Mouse (Mus musculus) midbrain, embryonic 15.5 days (tissue): ENCODE data around the gene Zfand2a. TPM values are rescaled to one million over a fixed set of nuclear protein-coding genes. Genes with fewer than 3 reads are reported as not detected.

ENCODE experiments used
- ATAC-seq: fragments of 200-750 bp; cut with Nextera tagmentation; replicated peaks from 2 replicates; pipeline ENCODE4 v1.8.0; 2017; ENCODE audit warnings: moderate TSS enrichment
- H3K27ac ChIP-seq: fragments of 300-500 bp; sonication (generic); 2 replicates; pipeline ENCODE4 v1.5.1; 2015; ENCODE audit warnings: mild to moderate bottlenecking, inconsistent platforms
- H3K27me3 ChIP-seq: fragments of 300-500 bp; sonication (generic); replicated peaks from 2 replicates; pipeline ENCODE4 v1.6.1; 2015; ENCODE audit warnings: inconsistent platforms
- H3K36me3 ChIP-seq: fragments of 300-500 bp; sonication (generic); replicated peaks from 2 replicates; pipeline ENCODE4 v1.6.1; 2015; ENCODE audit warnings: inconsistent platforms
- H3K4me1 ChIP-seq: fragments of 300-500 bp; sonication (generic); 2 replicates; pipeline ENCODE4 v1.6.1; 2015; ENCODE audit warnings: inconsistent platforms
- H3K4me2 ChIP-seq: fragments of 300-500 bp; sonication (generic); 2 replicates; pipeline ENCODE4 v1.6.1; 2015; ENCODE audit warnings: inconsistent platforms, mild to moderate bottlenecking, moderate library complexity
- H3K4me3 ChIP-seq: fragments of 300-500 bp; sonication (generic); 2 replicates; pipeline ENCODE4 v1.5.1; 2015; ENCODE audit warnings: mild to moderate bottlenecking, inconsistent platforms
- H3K9ac ChIP-seq: fragments of 300-500 bp; sonication (generic); 2 replicates; pipeline ENCODE4 v1.6.1; 2015; ENCODE audit warnings: mild to moderate bottlenecking, inconsistent platforms
- H3K9me3 ChIP-seq: fragments of 300-500 bp; sonication (generic); 2 replicates; pipeline ENCODE4 v1.6.1; 2016; ENCODE audit warnings: inconsistent platforms
- WGBS: fragments of 180-500 bp; shearing (Covaris S2); methylation state at CpG from one replicate; pipeline ENCODE4 v1.1.7; 2015; ENCODE audit warnings: mixed read lengths; 5-methylcytosine and 5-hydroxymethylcytosine counted together
- polyA plus RNA-seq: library from polyadenylated mRNA; unstranded; fragments of >200 nt; fragmentation: Nextera tagmentation; extraction: Ambion mirVana; gene quantifications from 2 replicates; pipeline ENCODE4 v1.2.1, GENCODE M21; 2015

Zfand2a gene
- polyA plus RNA-seq, 1 experiment from 2014 or later, result 24.2 TPM

GRCm38 (mm10) chr5:139460384-139461067 lies 23.8 kb downstream of the Zfand2a start, which contains the start of gene 3110082I17Rik:
TSS of gene 3110082I17Rik (minus strand) at chr5:139460527.
- peak; percentile 99 for ATAC-seq
- Histone ChIP-seq H3K9me3 (no peaks in the 10 kb centered on the region), H3K4me3 (peak within 1 kb of the TSS; percentile 81), H3K9ac (peak within 1 kb of the TSS; percentile 57), H3K27me3 (no peaks in the 10 kb centered on the region), H3K36me3 (no peaks in the 10 kb centered on the region), H3K27ac (no peak within 1 kb of the TSS), H3K4me2 (peak within 1 kb of the TSS; percentile 79), H3K4me1 (peaks cover 15% of the 10 kb centered on the region)
- WGBS, result 3% methylated on average over 42 of the region's 42 CpGs

DNA sequence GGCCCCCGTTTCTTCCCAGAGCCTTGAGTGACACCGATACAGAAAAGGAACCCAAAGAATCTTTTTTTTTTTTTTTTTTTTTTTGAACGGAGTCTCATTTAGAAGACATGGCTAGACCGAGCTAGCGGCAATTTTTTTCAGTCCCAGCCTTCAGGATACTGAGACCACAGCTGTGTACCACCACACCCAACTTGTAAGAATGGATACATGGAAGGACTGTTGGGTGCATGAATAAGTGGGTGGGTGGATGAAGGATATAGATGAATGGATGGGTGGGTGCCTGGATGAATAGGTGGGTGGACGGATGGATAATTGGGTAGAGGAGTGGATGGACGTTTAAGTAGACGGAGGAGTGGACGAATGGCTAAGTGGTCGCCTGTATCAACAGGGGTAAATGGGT lies 24.4 kb downstream of the Zfand2a start:
- Histone ChIP-seq H3K4me2 (peak overlapping the region; percentile 79), H3K36me3 (no peaks in the 10 kb centered on the region; the same call in 1 of the 2 replicates), H3K9me3 (no peaks in the 10 kb centered on the region), H3K9ac (peak overlapping the region; percentile 57), H3K27me3 (no peaks in the 10 kb centered on the region), H3K4me1 (peaks cover 15% of the 10 kb centered on the region), H3K4me3 (peak overlapping the region; percentile 81), H3K27ac (no peak overlapping the region)
- WGBS, result 8% methylated on average over 10 of the region's 10 CpGs
- ATAC-seq, result peak; percentile 56

DNA sequence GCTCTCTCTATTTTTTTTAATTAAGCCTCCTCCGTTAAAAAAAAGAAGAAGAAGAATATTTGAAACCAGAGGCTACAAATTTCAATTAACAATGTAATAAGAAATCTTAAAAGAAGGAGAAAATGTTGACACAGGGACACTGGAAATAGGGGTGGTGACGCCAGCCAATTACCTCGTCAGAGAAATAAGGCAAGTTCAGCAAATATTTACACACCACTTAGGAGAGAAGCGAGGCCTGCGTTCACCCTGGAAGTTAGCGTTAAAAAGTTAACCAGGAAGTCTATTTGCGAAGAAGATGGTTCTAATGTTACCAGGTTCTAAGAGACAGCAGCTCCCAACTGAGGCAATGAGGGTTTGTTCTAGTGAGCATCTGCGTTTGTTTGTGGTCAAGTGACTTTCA lies 27.1 kb downstream of the Zfand2a start:
- Histone ChIP-seq H3K27ac (no peak overlapping the region), H3K9ac (no peak overlapping the region), H3K27me3 (no peaks in the 10 kb centered on the region), H3K9me3 (no peaks in the 10 kb centered on the region), H3K4me2 (no peak overlapping the region), H3K36me3 (no peaks in the 10 kb centered on the region; the same call in 1 of the 2 replicates), H3K4me1 (peaks cover 15% of the 10 kb centered on the region), H3K4me3 (no peak overlapping the region)
- WGBS, result 87% methylated on average over 8 of the region's 8 CpGs
- no peak for ATAC-seq

- Histone ChIP-seq H3K36me3 (no peaks in the 10 kb centered on the region; the same call in 1 of the 2 replicates), H3K9ac (no peak overlapping the region), H3K4me3 (no peak overlapping the region), H3K27me3 (no peaks in the 10 kb centered on the region), H3K27ac (no peak overlapping the region), H3K4me1 (peaks cover 10% of the 10 kb centered on the region), H3K9me3 (no peaks in the 10 kb centered on the region), H3K4me2 (no peak overlapping the region)
- 90% methylated on average over 12 of the region's 12 CpGs for WGBS
- ATAC-seq, result no peak
Observed at GRCm38 (mm10) chr5:139455166-139455565, 29.2 kb downstream of the Zfand2a start.

- Histone ChIP-seq H3K4me3 (no peak overlapping the region), H3K27me3 (no peaks in the 10 kb centered on the region), H3K4me1 (peaks cover 12% of the 10 kb centered on the region), H3K36me3 (no peaks in the 10 kb centered on the region; the same call in 1 of the 2 replicates), H3K4me2 (no peak overlapping the region), H3K9ac (no peak overlapping the region), H3K27ac (peak overlapping the region; percentile 29; the same call in 1 of the 2 replicates), H3K9me3 (no peaks in the 10 kb centered on the region)
- 85% methylated on average over 10 of the region's 10 CpGs for WGBS
- no peak for ATAC-seq
Observed at GRCm38 (mm10) chr5:139453031-139453430, 31.3 kb downstream of the Zfand2a start.

GRCm38 (mm10) chr5:139449926-139450325 lies 34.4 kb downstream of the Zfand2a start:
- Histone ChIP-seq H3K4me1 (peaks cover 12% of the 10 kb centered on the region), H3K4me3 (no peak overlapping the region), H3K9ac (no peak overlapping the region), H3K36me3 (no peaks in the 10 kb centered on the region; the same call in 1 of the 2 replicates), H3K27me3 (no peaks in the 10 kb centered on the region), H3K27ac (peak overlapping the region; percentile 44; the same call in 1 of the 2 replicates), H3K9me3 (no peaks in the 10 kb centered on the region), H3K4me2 (no peak overlapping the region)
- 33% methylated on average over 4 of the region's 4 CpGs for WGBS
- no peak for ATAC-seq

DNA sequence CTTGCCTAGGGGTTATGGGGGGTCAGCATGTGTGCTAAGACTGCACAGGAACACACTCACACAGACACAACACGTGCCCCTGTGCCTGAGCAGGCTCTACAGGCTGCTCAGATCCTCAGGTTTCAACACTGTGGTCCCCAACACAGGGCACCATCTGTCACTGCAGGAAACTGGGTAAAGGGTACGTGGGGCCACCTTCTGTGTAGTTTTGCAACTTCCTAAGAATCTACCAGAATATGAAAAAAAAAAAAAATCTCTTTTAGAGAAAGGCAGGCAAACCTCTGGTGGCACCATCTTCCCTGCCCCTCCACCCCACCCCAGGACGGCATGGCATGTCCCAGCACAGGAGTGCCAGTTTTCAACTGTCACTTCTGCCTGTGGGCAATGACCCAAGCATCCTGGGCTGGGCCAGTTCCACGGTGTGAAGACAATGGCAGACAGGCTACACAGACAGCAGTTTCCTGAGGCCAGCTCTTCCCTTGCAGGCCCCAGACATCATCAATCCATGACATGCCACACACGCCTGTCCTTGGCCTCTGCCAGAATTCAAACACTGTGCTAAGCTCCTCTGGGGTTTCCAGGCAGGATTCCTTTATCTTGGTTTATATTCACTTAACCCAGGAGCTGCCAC lies 35.1 kb downstream of the Zfand2a start:
- peaks cover 12% of the 10 kb centered on the region for H3K4me1 ChIP-seq
- H3K36me3 ChIP-seq, result no peaks in the 10 kb centered on the region
- ATAC-seq, result no peak
- WGBS, result 58% methylated on average over 5 of the region's 5 CpGs
- no peak overlapping the region for H3K9ac ChIP-seq
- H3K27ac ChIP-seq, result peak overlapping the region; percentile 44; the same call in 1 of the 2 replicates
- H3K4me3 ChIP-seq, result no peak overlapping the region
- no peaks in the 10 kb centered on the region for H3K9me3 ChIP-seq
- no peaks in the 10 kb centered on the region for H3K27me3 ChIP-seq
- no peak overlapping the region for H3K4me2 ChIP-seq

GRCm38 (mm10) chr5:139448025-139448424 lies 36.3 kb downstream of the Zfand2a start:
- H3K4me1 ChIP-seq, result peaks cover 12% of the 10 kb centered on the region
- H3K27me3 ChIP-seq, result no peaks in the 10 kb centered on the region
- no peak for ATAC-seq
- 74% methylated on average over 6 of the region's 6 CpGs for WGBS
- no peak overlapping the region for H3K27ac ChIP-seq
- no peak overlapping the region for H3K4me2 ChIP-seq
- H3K9ac ChIP-seq, result no peak overlapping the region
- no peak overlapping the region for H3K4me3 ChIP-seq
- no peaks in the 10 kb centered on the region for H3K36me3 ChIP-seq
- H3K9me3 ChIP-seq, result no peaks in the 10 kb centered on the region

DNA sequence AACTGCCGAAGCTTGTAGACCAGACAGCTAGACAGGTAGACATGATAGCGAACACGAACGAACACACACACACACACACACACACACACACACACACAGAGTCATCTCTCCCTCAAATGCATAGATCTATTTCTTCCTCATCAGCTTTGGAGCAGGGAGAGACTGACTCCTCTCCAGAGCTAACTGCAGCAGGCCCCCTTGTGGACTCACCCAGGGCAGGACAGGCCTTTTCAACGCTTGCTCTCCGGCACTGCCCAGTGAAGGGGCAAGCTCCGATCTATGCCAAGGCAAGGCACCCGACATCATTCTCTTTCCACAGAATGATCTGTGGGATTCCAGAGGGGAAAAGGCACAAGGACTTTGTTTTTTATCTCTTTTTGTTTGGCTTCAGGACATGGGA lies 39.1 kb downstream of the Zfand2a start:
- 88% methylated on average over 8 of the region's 8 CpGs for WGBS
- H3K9ac ChIP-seq, result no peak overlapping the region
- H3K27me3 ChIP-seq, result no peaks in the 10 kb centered on the region
- H3K4me3 ChIP-seq, result no peak overlapping the region
- no peaks in the 10 kb centered on the region for H3K36me3 ChIP-seq
- H3K4me2 ChIP-seq, result no peak overlapping the region
- no peak for ATAC-seq
- H3K27ac ChIP-seq, result no peak overlapping the region
- no peaks in the 10 kb centered on the region for H3K9me3 ChIP-seq
- H3K4me1 ChIP-seq, result peaks cover 15% of the 10 kb centered on the region

GRCm38 (mm10) chr5:139442962-139443361 lies 41.4 kb downstream of the Zfand2a start:
- no peak overlapping the region for H3K9ac ChIP-seq
- peaks cover 6% of the 10 kb centered on the region; the same call in 1 of the 2 replicates for H3K4me1 ChIP-seq
- no peak overlapping the region for H3K4me3 ChIP-seq
- no peak for ATAC-seq
- 79% methylated on average over 4 of the region's 4 CpGs for WGBS
- no peak overlapping the region for H3K4me2 ChIP-seq
- no peaks in the 10 kb centered on the region for H3K27me3 ChIP-seq
- no peak overlapping the region; the same call in 1 of the 2 replicates for H3K27ac ChIP-seq
- no peaks in the 10 kb centered on the region for H3K9me3 ChIP-seq
- no peaks in the 10 kb centered on the region for H3K36me3 ChIP-seq

GRCm38 (mm10) chr5:139442428-139442827 lies 41.9 kb downstream of the Zfand2a start:
- no peaks in the 10 kb centered on the region for H3K9me3 ChIP-seq
- peak overlapping the region; percentile 14; the same call in 1 of the 2 replicates for H3K27ac ChIP-seq
- ATAC-seq, result no peak
- WGBS, result 75% methylated on average over 12 of the region's 12 CpGs
- H3K4me3 ChIP-seq, result no peak overlapping the region
- no peak overlapping the region for H3K9ac ChIP-seq
- no peaks in the 10 kb centered on the region for H3K36me3 ChIP-seq
- H3K4me2 ChIP-seq, result no peak overlapping the region
- peaks cover 8% of the 10 kb centered on the region; the same call in 1 of the 2 replicates for H3K4me1 ChIP-seq
- no peaks in the 10 kb centered on the region for H3K27me3 ChIP-seq

- H3K9ac ChIP-seq, result no peak overlapping the region
- peaks cover 8% of the 10 kb centered on the region; the same call in 1 of the 2 replicates for H3K4me1 ChIP-seq
- H3K27ac ChIP-seq, result 0 out of 2 replicates have a peak overlapping the region, but pooled peaks have one; percentile 39
- H3K36me3 ChIP-seq, result no peaks in the 10 kb centered on the region
- no peak overlapping the region for H3K4me3 ChIP-seq
- no peak for ATAC-seq
- no peak overlapping the region for H3K4me2 ChIP-seq
- no peaks in the 10 kb centered on the region for H3K9me3 ChIP-seq
- WGBS, result 90% methylated on average over 2 of the region's 2 CpGs
- no peaks in the 10 kb centered on the region for H3K27me3 ChIP-seq
Observed at GRCm38 (mm10) chr5:139441726-139442018, 42.7 kb downstream of the Zfand2a start.
